Mouse (Mus musculus) CD8-positive naive resting alpha-beta T cell, adult 2 months (primary cell): ENCODE results near the gene Ppm1j.
"Not testable (repeated sequence)": the region's sequence is repeated elsewhere in the genome, so short reads cannot be mapped to it uniquely, and the experiment has no call there.

Experiments used
- DNase-seq, 2 experiments: peaks; one replicate each; pipeline ENCODE4 v3.0.0; 2022; ENCODE audit warnings: low read depth in 2 of 2, low spot score in 2 of 2

The Ppm1j gene

GRCm38 (mm10) chr3:104780561-104781420 lies at the start of gene Ppm1j:
Gene Ppm1j (plus strand): TSS chr3:104781056.
- peak; percentile 24 to 55 for DNase-seq

GRCm38 (mm10) chr3:104732907-104733306 lies 47.9 kb upstream of the Ppm1j start:
- no peak for DNase-seq

- no peak for DNase-seq
These were observed 46.2 kb upstream of the Ppm1j start for GRCm38 (mm10) chr3:104734654-104735053.

- DNase-seq: no peak
These were observed 38.9 kb upstream of the Ppm1j start for GRCm38 (mm10) chr3:104741954-104742353.

GRCm38 (mm10) chr3:104743161-104743560 lies 37.7 kb upstream of the Ppm1j start:
- no peak for DNase-seq

GRCm38 (mm10) chr3:104743864-104744263 lies 37.0 kb upstream of the Ppm1j start:
- no peak for DNase-seq

GRCm38 (mm10) chr3:104752845-104753244 lies 28.0 kb upstream of the Ppm1j start:
- DNase-seq: peak in 1 of 2 experiments; percentile 14

- peak; percentile 56 to 70 for DNase-seq
These were observed 22.4 kb upstream of the Ppm1j start for GRCm38 (mm10) chr3:104758406-104758805.

GRCm38 (mm10) chr3:104758869-104759268 lies 22.0 kb upstream of the Ppm1j start:
- DNase-seq: no peak

- not testable (repeated sequence) for DNase-seq
These were observed 18.6 kb upstream of the Ppm1j start for GRCm38 (mm10) chr3:104762103-104762863.

GRCm38 (mm10) chr3:104765021-104765420 lies 15.8 kb upstream of the Ppm1j start:
- DNase-seq: peak in 1 of 2 experiments; percentile 44

GRCm38 (mm10) chr3:104767141-104767540 lies 13.7 kb upstream of the Ppm1j start:
- no peak for DNase-seq

- no peak for DNase-seq
These were observed 13.1 kb upstream of the Ppm1j start for GRCm38 (mm10) chr3:104767716-104768115.

GRCm38 (mm10) chr3:104769135-104769534 lies 11.7 kb upstream of the Ppm1j start:
- no peak for DNase-seq

- peak in 1 of 2 experiments; percentile 38 for DNase-seq
These were observed 10.8 kb upstream of the Ppm1j start for GRCm38 (mm10) chr3:104770035-104770434.

- DNase-seq: no peak
These were observed 9.9 kb upstream of the Ppm1j start for GRCm38 (mm10) chr3:104770918-104771317.

GRCm38 (mm10) chr3:104771460-104771859 lies 9.4 kb upstream of the Ppm1j start:
- peak in 1 of 2 experiments; percentile 40 for DNase-seq

GRCm38 (mm10) chr3:104773301-104773700 lies 7.6 kb upstream of the Ppm1j start:
- no peak for DNase-seq

GRCm38 (mm10) chr3:104777342-104777741 lies 3.5 kb upstream of the Ppm1j start:
- DNase-seq: no peak

GRCm38 (mm10) chr3:104779949-104780348 lies 907 bp upstream of the Ppm1j start:
- peak; percentile 59 to 74 for DNase-seq

- DNase-seq: peak in 1 of 2 experiments; percentile 22
These were observed 631 bp downstream of the Ppm1j start, which contains the start of gene Fam19a3 for GRCm38 (mm10) chr3:104781471-104781903. Gene Fam19a3 (minus strand): TSS chr3:104781840.
